In genomic region chr4:131132201-131132600, GRCm38 (mm10) we compare ENCODE assay signal across 24 mouse cellular contexts.
DNase-seq lines count a peak whose midpoint lies in the region; ATAC-seq and TF ChIP-seq lines count a peak whose summit lies in the region.
"Had no signal": no experiment of that assay in that cellular context is flagged by ENCODE, and none has a peak within 500 bp of the region (broad histone marks: within the 10 kb centered on the region; RNA-seq: fewer than 3 reads in every experiment).

No protein-coding gene starts in this region.

- TF ChIP-seq CTCF in kidney, adult 2 months (conservative IDR thresholded peaks at IDR 0.05; ENCODE audit: insufficient read depth, insufficient read length, low read depth, low read length): no peak

- no peak for TF ChIP-seq POLR2A in kidney, adult 2 months (IDR thresholded peaks at IDR 0.05; ENCODE audit: low read depth, low read length)

- H3K27ac ChIP-seq in forebrain, embryonic 13.5 days: no peak overlapping the region
- no peak overlapping the region for H3K27ac ChIP-seq in forebrain, embryonic 16.5 days (ENCODE audit: low read length)
- no peak overlapping the region for H3K27ac ChIP-seq in kidney, adult 2 months (ENCODE audit: insufficient read depth, low read depth, low read length)
- H3K27ac ChIP-seq: embryonic facial prominence, embryonic 12.5 days; forebrain, embryonic 12.5 days had no signal

- DNase-seq in ES-CJ7 (ENCODE audit: low read depth, low spot score) (peak; percentile 38), R1 (ENCODE audit: low read depth, low spot score) (peak; percentile 66)
- peak; percentile 30 for DNase-seq in brain, adult 2 months (ENCODE audit: low read depth, low spot score)
- no peak for DNase-seq in kidney, adult 2 months
- no peak for DNase-seq in frontal cortex, adult 2 months (ENCODE audit: extremely low spot score in 1 of 2, low spot score in 1 of 2)
- DNase-seq: adrenal gland, adult 8-10 months; adrenal gland, postnatal 14 days; adrenal gland, postnatal 36 days; cerebellum, adult 11 months; cerebellum, adult 18-20 months; cerebellum, adult 8-10 months; cerebellum, adult 9-11 months; cerebellum, postnatal 14 days; cerebellum, postnatal 36 days; embryo, embryonic 11 days; forebrain, postnatal 0 days had no signal

- WGBS in forebrain, embryonic 13.5 days: 18% methylated on average over 1 of the region's 1 CpGs
- 42% methylated on average over 1 of the region's 1 CpGs for WGBS in forebrain, embryonic 16.5 days
- 13% methylated on average over 1 of the region's 1 CpGs for WGBS in kidney, adult 2 months

- peak overlapping the region; percentile 12; the same call in 1 of the 2 replicates for H3K9ac ChIP-seq in forebrain, embryonic 13.5 days
- H3K9ac ChIP-seq in forebrain, embryonic 16.5 days (replicated peaks; ENCODE audit: low read depth, low read length): no peak overlapping the region
- H3K9ac ChIP-seq: embryonic facial prominence, embryonic 12.5 days; forebrain, embryonic 12.5 days; forebrain, postnatal 0 days had no signal

- H3K4me2 ChIP-seq in forebrain, embryonic 13.5 days: no peak overlapping the region
- H3K4me2 ChIP-seq in forebrain, embryonic 16.5 days (ENCODE audit: low read length): no peak overlapping the region
- H3K4me2 ChIP-seq: embryonic facial prominence, embryonic 12.5 days; forebrain, embryonic 12.5 days had no signal

- peaks cover 10% of the 10 kb centered on the region; the same call in 1 of the 2 replicates for H3K4me1 ChIP-seq in forebrain, embryonic 13.5 days
- no peaks in the 10 kb centered on the region for H3K4me1 ChIP-seq in forebrain, embryonic 16.5 days (replicated peaks; ENCODE audit: control insufficient read depth, insufficient read depth, low read length)
- no peaks in the 10 kb centered on the region for H3K4me1 ChIP-seq in kidney, adult 2 months (ENCODE audit: control insufficient read depth, insufficient read depth, low read length)
- H3K4me1 ChIP-seq: embryonic facial prominence, embryonic 12.5 days had no signal

- H3K9me3 ChIP-seq in forebrain, embryonic 13.5 days (replicated peaks): no peaks in the 10 kb centered on the region
- no peaks in the 10 kb centered on the region for H3K9me3 ChIP-seq in forebrain, embryonic 16.5 days (ENCODE audit: control insufficient read depth, low read length)
- H3K9me3 ChIP-seq: embryonic facial prominence, embryonic 12.5 days; forebrain, embryonic 12.5 days; G1E had no signal

- H3K36me3 ChIP-seq in forebrain, embryonic 13.5 days (ENCODE audit: poor library complexity, severe bottlenecking): no peaks in the 10 kb centered on the region
- no peaks in the 10 kb centered on the region for H3K36me3 ChIP-seq in forebrain, embryonic 16.5 days (ENCODE audit: control insufficient read depth, insufficient read depth)
- H3K36me3 ChIP-seq in kidney, adult 2 months (ENCODE audit: control insufficient read depth, insufficient read depth, low read length): no peaks in the 10 kb centered on the region
- H3K36me3 ChIP-seq: embryonic facial prominence, embryonic 12.5 days; forebrain, embryonic 12.5 days; G1E had no signal

- no peak for ATAC-seq in forebrain, embryonic 13.5 days
- ATAC-seq in forebrain, embryonic 16.5 days: no peak
- no peak for ATAC-seq in megakaryocyte progenitor cell, adult 5-6 weeks (replicated peaks; ENCODE audit: poor library complexity)
- ATAC-seq: activated CD4-positive, CD25-positive, alpha-beta regulatory T cell, adult 4 months; forebrain, postnatal 0 days; Patski had no signal

- H3K27me3 ChIP-seq in forebrain, embryonic 13.5 days: no peaks in the 10 kb centered on the region
- no peaks in the 10 kb centered on the region for H3K27me3 ChIP-seq in forebrain, embryonic 16.5 days (replicated peaks; ENCODE audit: control insufficient read depth, insufficient read depth, low read length)
- H3K27me3 ChIP-seq in kidney, adult 2 months (replicated peaks; ENCODE audit: control insufficient read depth, insufficient read depth, low read length): no peaks in the 10 kb centered on the region

- no peak overlapping the region for H3K4me3 ChIP-seq in forebrain, embryonic 13.5 days
- no peak overlapping the region for H3K4me3 ChIP-seq in forebrain, embryonic 16.5 days (replicated peaks; ENCODE audit: low read length)
- H3K4me3 ChIP-seq in kidney, adult 2 months (ENCODE audit: insufficient read depth, low read depth, low read length): no peak overlapping the region
- H3K4me3 ChIP-seq: embryonic facial prominence, embryonic 12.5 days; forebrain, embryonic 12.5 days had no signal

Comparison
In these comparisons a context has a peak if more than half of its experiments do, and no peak if none do; other contexts are left out.
1. DNase-seq: peak in ES-CJ7 (single experiment), R1 (single experiment) and brain, adult 2 months (single experiment); none in kidney, adult 2 months (single experiment) and frontal cortex, adult 2 months (0 of 2).